Mouse (Mus musculus) CD4-positive, CD25-positive, alpha-beta regulatory T cell, adult 4 months (primary cell): Measurements from ENCODE around the gene 2900026A02Rik. TPM values are rescaled to one million over a fixed set of nuclear protein-coding genes. Genes with fewer than 3 reads are reported as not detected.
A peak's percentile ranks its signal among the peaks of the same experiment; 100 is the strongest.
"Not testable (repeated sequence)": the region's sequence is repeated elsewhere in the genome, so short reads cannot be mapped to it uniquely, and the experiment has no call there.

Experiments used
- ATAC-seq: one replicate; pipeline ENCODE4 v1.8.0; 2017
- polyA plus RNA-seq, 2 experiments: library from polyadenylated mRNA; unstranded; fragments of 100-300 nt; shearing (Covaris generic); gene quantifications; one replicate each; pipeline ENCODE4 v1.2.1; 2017

2900026A02Rik gene
- polyA plus RNA-seq, 2 experiments from 2014 or later: 0.89 to 0.98 TPM

DNA sequence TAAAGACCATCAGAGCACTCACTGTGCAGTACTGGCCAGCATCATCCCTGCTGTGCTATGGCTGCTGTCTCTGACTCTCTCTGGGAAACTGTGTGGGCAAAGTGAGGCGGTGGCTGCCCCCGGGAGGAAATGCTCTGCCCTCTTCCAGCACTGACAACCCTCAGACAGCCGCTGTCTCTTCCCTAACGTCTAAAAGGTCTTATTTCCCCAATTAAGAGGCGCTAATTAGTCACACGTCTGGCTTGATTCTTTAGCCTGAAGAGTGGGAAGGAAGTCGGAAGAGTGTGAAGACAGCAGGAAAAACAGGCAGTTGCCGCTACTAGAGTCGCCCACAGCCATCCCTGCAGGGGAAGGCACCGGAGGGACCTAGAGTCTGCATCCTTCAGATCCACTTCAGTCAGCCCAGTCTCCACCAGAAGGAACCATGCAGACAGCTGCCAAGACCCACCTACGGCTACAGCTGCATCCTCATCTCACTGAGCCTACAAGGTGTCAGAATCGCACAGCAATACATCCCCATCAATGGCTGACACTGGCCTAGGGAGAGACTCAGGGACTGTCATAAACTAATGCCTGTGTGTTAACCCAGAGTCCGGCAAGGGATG is 101.1 kb downstream of the 2900026A02Rik start:
- no peak for ATAC-seq

DNA sequence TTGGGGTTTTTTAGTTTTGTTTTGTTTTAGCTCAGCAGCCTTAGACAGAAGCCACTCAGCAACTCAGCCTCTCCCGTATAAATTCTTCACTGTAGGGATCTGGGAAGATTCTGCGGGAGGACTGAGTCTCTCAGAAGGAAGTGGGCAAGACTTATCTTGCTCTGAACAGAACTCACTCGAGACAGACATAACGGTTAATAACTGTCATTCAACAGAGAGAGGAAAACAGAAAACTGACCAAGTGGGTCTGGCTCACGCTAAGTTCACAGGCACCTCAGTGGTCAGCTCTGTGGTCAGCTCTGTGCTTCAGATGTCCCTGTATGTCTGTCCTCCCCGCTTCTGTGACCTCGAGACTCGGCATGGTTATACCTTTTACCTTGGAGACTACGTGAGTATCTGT is 101.7 kb downstream of the 2900026A02Rik start:
- ATAC-seq: no peak

DNA sequence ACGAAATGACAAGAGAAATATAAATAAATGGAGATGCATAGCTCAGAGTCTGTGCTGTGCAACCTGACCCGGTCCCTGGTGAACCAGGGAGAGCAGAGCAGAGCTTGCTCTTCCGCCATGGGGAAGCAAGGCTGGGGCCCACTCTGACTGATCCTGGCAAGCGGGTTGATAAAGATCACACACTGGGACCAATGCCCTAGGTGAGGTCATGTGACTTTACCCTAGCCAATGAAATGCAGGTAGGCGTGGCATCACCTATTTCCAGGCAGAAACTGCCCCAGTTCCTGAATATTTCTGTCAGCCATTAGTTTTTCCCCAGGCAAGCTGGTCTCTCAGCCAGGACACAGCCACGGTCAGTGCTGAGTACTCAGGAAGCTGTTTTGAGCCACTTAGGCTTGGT is 102.3 kb downstream of the 2900026A02Rik start:
- no peak for ATAC-seq

DNA sequence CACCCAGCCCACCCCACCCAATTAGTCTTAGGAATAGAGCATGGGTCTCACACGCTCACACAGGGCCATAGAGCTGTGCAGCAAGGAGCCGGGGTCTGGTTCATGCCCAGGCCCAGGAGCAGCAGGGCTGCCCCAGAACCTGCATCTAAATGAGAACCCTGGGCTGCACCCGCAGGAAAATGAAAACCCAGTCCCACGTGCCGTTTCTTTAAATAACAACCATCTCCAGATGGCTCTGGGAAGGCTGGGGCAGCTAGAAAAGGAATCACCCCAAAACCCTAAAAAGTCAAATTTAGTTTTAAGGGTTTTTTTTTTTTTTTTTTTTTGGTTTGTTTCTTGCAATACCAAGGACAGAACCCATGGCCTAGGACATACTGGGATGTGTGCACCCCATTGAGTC is 103.7 kb downstream of the 2900026A02Rik start:
- no peak for ATAC-seq

DNA sequence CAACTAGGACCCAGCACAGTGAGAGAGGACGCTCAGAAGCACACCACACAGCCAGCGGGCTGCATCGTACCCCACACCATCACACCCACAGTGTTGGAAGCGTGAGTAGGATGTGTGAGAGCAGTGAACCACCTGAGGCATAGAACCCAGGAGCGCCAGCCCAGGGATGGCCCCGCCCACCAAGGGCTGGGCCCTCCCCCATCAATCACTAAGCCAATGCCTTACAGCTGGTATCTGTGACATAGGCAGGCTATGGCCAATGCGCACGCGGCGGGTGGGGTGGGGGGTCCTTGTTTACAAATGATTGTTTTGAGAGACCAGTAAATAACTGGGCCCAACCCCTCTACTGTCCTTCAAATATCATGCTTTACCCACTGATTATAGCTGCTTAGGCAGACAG is 105.1 kb downstream of the 2900026A02Rik start:
- no peak for ATAC-seq

DNA sequence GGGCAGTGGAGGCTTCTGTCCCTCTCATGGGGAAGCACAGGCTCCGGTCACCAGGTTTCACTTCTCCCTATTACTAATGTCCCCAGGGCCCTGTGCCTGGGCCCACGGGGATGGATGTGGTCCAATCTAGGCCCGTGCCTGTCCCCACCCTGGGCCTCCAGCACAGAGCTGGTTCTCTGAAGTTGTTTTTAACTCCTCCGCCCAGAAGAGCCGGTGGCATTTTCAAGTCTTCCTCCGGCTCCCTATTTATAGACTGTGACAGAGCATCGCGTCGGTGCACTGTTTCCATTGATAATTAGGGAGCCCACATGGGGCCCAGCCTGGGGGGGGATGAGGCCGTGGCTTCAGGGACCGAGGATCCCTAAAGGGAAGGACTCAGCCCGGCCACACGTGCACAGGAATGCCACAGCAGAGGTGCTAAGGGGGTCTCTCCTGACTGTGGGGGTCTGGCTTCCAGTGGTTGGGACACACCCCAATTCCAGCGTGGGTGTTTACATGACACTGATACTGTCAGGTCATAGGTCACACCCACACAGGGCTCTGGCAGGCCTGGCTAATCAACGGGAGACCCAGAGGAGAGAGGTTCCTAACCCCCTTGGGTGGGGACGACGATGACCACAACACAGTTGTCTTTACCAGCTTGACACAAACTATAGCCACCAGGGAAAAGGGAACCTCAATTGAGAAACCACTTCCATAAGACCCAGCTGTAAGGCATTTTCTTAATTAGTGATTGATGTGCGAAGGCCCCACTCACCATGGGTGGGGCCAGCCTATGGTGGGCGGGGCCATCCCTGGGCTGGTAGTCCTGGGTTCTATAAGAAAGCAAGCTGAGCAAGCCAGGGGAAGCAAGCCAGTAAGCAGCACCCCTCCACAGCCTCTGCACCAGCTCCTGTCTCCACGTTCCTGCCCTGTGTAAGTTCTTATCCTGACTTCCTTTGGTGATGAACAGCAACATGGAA is 106.5 kb downstream of the 2900026A02Rik start:
- peak; percentile 57 for ATAC-seq

DNA sequence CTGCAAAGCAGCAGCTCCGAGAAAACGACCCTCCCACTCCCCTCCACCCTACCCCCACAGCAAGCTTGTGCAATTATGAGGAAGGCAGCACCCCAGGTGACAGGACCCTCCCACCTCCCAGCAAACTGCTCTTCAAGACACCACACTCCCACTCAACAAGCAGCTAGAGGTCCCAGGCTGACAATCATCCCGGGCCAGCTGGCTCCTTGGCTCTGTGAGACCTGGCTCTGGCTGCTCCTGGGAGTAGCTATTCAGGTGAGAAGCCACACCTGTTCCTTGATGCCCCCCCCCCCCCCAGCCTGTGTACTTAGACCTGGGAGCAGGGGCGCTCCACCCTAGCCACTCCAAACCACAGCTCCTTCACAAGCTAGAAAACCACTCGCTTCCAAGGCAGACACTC is 107.9 kb downstream of the 2900026A02Rik start:
- no peak for ATAC-seq

DNA sequence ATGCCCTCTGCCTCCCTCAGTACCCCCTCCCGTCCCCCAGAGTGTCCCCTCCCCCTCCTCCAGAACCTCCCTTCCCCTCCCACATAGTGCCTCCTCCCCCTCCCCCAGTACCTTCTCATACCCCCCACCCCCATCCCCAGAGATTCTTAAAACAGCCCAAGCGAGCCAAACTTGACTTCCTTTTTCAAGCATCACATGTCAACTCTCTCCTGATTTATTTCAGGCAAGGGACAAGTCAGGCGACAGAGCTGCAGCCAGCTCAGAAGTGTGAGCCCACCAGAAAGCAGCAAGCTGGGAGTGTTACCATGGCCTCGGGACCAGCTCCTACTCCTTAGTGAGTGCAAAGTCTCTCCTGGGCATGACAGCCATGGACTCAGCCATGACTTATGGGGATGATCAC is 109.7 kb downstream of the 2900026A02Rik start:
- no peak for ATAC-seq

DNA sequence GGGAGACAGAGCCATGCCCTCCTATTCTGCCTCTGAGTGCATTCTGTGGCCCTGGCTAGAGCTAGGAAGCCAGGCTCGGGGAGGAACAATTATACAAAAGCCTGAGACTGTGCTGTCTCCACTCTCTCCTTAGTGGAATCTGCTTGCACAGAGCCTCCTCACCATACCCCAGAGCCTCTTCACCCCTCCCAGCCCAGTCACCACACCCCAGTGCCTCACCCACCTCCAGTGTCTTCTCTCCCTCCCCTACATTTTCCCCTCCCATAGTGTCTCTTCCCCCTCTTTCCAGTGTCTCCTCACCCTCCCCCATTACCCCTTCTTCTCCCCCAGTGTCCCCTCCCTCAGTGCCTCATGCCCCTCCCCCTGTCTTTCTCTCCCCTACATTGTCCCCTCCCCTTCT is 110.1 kb downstream of the 2900026A02Rik start:
- ATAC-seq: no peak

DNA sequence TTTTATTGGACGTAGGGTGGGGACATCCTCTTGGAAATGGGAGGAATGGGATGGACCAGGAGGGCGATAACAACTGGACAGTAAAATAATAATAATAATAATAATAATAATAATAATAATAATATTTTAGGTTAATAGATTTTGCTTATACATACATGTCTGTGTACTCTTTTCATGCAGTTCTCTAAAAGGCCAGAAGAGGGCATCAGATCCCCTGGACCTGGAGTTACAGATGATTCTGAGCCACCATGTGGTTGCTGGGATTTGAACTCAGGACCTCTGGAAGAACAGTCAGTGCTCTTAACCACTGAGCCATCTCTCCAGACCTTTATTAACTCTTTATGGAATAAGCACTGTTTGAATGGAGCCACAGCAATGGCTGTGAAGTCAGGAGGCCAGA is 111.4 kb downstream of the 2900026A02Rik start:
- not testable (repeated sequence) for ATAC-seq

DNA sequence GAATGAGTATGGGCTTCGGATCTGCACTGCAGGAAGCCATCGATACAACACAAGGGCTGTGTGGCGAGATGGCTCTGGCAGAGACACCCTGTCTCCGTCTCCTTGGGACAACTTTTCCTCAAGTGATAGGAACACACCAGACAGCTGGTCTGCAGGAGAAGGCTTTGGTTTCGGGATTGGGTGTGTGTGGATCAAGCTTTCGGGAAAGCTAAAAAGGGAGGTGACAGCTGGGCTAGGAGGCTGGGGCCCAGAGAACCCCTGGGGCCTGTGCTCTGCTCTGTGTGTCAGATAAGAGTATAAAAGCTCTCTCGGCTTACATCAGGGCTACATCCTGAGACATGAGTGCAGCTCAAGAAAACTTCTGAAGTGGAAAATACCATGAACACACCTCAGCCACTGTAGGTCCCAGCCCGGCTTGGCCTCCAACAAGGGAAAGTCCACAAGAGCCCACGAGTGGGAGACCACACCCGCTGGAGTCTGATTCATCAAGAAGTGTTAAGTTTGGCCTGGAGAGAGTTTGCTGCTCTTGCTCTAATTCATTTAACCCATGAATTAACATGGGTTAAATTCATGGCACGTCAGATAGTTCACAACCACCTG is 112.8 kb downstream of the 2900026A02Rik start:
- no peak for ATAC-seq

DNA sequence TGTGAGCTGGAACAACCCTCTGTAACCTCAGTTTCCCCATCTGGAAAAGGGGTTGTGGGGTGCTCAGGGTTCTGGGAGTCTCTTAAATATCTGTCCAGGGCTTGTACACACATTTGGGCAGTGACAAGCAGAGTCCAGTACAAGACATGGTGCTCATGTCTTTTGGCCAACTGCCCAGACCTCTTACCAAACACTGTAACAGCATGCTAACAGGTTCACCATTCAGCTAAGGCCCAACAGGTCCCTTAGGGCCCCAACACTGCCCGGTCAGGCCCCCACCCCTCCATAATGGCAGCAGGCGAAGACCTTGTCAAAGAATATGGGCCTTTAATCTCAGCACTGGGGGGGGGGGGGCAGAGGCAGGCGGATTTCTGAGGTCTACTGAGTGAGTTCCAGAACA is 113.3 kb downstream of the 2900026A02Rik start:
- no peak for ATAC-seq

DNA sequence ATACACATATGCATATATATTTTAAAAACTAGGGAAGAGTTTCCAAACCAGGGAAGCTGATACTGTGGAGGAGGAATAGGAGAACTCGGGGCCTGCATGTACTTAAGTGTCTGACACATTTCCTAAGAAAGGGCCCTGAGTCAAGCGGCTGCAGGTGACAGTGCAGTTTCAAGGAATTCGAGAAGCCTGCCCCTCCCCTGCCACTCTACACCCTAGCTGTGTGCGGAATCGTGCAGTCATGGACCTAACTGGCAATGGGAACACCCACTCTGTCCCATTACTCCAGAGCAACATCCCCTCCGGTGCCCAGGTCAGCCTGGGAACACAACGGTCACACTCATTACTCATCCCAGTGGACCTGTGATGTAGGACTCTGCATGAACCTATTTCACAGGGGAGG is 114.4 kb downstream of the 2900026A02Rik start:
- ATAC-seq: no peak

DNA sequence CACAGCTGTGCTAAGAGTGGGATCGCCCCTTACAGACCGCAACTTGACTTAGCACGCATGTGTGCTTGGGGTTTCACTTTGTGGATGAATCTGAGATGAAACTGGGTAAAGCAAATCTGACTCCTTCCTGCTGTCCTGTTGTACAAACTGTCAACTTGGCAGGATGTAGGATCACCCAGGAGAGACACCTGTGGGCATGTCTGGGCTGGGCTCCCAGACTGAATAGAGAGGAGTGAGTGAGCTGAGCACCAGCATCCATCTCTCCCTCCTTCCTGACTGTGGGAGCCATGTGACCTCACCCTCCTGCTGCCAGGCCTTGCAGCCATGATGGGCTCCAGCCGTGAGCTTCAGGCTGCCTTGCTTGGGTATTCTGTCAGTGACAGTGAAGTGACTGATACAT is 115.6 kb downstream of the 2900026A02Rik start:
- no peak for ATAC-seq

DNA sequence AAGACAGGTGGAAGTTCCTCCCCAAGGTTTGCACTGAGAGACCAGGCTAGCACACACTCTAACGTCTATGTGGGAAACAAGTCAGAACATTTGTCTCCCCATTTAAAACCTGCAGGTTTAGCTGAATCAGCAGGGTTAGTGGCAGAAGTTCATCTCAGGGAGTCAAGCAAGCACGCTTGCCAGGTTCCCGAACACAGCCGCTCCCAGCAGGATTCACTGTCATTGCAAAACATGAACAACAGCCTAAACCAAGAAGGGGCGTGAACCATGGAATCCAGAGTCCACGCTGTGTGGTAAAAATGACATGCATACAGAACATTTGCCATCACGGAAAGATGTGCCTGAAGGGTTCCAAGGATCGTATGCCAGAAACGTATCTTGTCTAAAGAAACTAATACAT is 116.0 kb downstream of the 2900026A02Rik start:
- no peak for ATAC-seq

DNA sequence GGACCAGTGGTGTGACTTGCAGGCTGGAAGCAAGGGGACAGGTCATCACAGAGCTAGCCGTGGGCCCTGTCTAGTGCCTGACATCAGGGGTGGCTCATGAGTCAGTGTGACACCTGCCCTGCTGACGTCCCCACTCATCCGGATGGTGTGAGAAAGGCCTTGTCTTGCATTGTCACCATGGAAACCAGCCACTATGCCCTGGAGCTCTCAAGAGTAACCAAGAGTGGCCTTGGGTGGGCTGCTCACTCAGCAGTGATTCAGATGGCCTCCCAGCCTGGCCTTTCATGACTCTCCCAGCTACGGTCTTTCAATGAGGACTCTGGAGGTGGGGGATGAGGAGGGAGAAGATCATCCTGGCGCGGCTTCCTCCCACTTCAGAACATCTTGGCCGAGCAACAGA is 118.6 kb downstream of the 2900026A02Rik start:
- ATAC-seq: no peak

DNA sequence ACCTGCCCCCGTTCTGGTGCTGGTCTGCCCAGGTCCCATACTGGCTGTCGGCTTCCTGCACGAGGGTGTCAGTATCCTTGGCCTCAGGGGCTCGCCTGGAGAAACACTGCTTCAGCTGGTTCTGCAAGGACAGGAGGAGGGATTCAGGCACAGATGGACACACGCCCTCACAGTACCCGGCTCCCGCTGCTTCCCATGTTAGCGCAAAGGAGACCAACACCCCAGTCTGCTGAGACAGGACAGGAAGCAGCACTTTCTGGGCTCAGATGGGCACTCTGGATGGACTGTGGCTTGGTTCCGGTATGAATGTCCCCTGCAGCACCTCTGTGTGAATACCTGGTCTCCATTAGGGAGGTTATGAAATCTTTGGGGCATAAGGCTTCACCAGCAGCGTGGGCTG is 119.6 kb downstream of the 2900026A02Rik start:
- no peak for ATAC-seq

DNA sequence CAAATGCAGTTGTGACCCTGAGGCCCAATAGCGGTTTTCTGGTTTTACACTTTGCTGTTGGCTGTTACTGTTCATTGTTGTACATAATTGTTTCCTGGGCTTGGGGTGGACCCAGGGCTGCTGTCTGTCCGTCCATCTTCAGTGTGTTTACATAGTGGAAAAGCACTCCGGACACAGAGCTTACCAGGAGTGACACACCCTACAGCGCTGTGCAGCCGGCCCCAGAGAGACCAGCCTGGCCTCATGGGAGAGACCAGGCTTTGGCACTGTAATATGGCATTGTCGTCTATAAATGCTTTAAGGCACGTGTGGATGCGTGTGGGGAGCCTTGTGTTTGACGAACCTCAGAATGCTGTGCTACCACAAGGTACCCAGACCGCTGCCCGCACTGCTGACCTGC is 120.6 kb downstream of the 2900026A02Rik start:
- no peak for ATAC-seq

DNA sequence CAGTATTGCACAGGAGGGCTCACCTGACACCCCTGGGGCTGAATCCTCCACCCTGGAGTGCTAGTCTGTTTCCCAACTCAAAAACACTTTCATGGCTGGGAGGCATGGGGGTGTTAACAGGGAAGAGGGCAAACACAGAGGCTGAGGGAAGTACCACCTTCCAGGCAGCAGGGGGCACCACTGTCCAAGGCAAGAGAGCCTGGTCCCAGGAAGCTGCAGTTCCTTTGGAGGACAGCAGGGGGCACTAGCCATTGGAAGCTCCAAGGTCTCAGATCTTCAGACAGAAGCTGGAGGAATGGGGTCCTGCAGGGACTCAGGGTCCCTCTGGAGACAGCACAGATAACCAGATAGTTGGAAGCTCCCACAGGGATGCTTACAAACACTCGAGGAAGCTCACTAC is 121.5 kb downstream of the 2900026A02Rik start:
- ATAC-seq: no peak

DNA sequence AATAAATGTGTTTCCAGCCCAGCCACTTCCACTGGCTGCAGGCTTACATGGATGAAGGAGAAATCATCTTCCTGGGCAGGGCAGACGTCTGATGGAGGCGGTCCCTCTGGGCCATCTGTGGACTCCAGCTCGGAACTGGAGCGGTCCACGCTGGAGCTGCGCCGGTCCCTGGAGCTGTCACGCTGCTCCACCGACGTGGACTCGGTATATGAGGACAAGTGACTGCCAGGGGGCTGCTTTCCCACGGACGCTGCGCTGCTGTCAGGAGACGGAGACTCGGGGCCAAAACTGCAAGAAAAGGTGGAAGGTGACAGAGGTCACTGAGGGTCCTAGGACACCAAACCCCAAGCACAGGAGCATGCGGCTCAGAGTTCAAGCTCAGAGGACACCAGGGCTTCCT is 123.5 kb downstream of the 2900026A02Rik start:
- ATAC-seq: no peak

DNA sequence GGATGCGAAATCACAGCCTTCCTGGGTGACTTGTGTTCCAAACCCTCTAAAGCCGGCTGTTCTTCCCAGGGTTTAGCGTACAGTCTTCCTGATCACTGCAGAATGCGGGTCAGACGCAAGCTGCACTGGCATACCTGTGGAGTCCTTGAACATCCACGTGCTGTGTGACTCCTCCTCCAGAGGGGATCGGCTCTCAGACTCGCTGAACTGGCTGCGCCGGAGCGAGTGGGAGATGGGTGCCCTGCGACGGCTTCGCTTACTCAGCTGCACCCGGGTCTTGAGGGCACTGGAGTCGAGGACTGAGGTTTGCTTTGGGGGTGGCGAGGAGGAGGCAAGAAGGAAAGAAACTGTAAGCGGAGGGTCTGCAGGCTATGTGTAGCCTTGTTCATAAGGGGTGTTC is 125.6 kb downstream of the 2900026A02Rik start:
- ATAC-seq: no peak

DNA sequence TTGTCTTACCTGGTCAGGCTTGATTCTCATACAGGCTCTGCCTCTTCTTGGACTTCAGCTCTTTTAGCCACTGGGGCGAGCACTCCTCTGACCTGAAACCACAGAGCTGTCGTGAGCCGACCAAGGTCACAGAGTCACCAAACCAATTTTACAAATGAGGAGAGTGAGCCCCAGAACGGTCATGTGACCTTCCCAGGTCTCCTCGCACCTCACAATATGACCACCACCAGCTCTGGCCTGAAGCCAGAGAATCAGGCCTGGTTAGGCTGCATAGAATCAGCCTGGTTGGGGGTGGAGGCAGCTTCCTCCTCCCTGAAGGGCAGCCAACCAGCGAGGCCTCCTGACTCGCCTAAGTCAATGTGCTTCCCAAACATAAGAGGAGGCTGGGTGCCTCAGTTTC is 128.6 kb downstream of the 2900026A02Rik start:
- ATAC-seq: no peak

DNA sequence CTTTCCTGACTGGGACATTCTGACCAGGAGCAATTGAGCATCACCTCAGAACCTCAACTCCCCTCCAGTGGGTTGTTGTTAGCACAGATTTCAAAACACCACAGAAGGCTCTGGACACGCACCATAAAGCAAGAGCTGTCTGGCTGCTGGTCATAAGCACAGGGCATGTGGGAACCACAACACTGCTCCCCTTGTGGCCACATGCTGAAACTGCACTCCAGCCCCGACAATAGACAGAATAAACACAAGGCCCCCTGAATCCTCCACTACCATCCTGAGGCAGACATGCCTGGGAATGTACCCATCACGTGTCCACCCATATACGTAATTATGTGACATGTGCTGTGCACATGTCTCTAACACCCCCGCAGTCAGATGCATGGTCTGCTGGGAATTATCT is 129.9 kb downstream of the 2900026A02Rik start:
- ATAC-seq: no peak

DNA sequence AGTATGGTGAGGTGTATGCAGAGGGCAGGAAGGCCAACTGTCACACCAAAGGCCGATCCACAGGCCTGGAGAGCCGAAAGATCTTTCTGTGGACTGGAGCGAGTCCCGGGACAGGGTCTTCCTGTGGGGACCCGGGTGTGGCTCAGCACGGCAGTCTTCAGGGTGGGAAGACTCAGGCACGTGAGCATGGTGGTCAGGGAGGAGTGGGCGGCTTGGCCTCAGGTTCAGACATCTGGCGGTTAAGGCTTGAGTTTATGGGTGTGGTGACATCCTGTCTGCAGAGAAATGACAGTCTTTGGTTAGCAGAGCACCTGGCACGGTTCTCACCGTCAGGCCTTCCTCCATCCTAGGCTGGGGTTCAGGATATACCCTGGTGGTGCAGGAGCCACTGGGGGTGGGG is 130.3 kb downstream of the 2900026A02Rik start:
- no peak for ATAC-seq
